Mouse (Mus musculus) heart, postnatal 0 days (tissue): ENCODE data around the gene Kif3c.

Source experiments
- CTCF ChIP-seq: IDR thresholded peaks from 2 replicates; pipeline ENCODE4 v1.5.1; 2016; ENCODE audit warnings: antibody characterized with exemption, control low read depth, low read depth
- EP300 ChIP-seq: IDR thresholded peaks from 2 replicates; pipeline ENCODE4 v1.6.1; 2016; ENCODE audit warnings: antibody characterized with exemption, low read depth

DNA sequence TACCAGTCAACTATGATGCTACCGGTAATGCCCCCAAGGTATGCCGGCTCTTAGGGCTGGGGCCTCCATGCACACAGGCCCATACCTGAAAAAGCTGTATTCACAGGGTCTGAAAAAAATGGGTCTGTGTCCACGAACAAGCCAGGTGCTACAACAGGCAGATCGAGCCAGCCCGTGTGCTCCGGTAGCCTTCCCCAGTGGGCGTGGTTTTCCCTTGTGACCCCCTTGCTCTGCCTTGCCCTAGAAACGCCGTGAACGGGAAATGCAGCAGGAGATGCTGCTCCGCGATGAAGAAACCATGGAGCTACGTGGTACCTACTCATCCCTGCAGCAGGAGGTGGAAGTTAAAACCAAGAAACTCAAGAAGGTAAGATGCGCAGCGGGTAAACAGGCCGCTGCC, 23.0 kb downstream of the Kif3c start:
- TF ChIP-seq CTCF (no peak), EP300 (no peak)
